Mouse (Mus musculus): ENCODE measurements around the gene Vtcn1.

GRCm38 (mm10) chr3:100889234-100889633 lies 64.0 kb downstream of the Vtcn1 start:
- TF ChIP-seq HCFC1 (IDR thresholded peaks at IDR 0.05; ENCODE audit: borderline replicate concordance, insufficient read depth, low read length), result no peak
- no peak for TF ChIP-seq MAFK (IDR thresholded peaks at IDR 0.05; ENCODE audit: insufficient read depth, low read depth, low read length)
- TF ChIP-seq ZNF384 (IDR thresholded peaks at IDR 0.05; ENCODE audit: low read depth, low read length), result no peak

All from ES-E14 (cell line).